Mouse (Mus musculus): ENCODE measurements at regions not wholly inside any gene's neighbourhood (a gene's known extent, or its start where the extent isn't known, plus 50 kb on each side); places are given as distances from the start of the nearest gene placed in this dataset.
A peak's percentile ranks its signal among the peaks of the same experiment; 100 is the strongest.

GRCm38 (mm10) chrX:105346420-105346819 is 153.2 kb upstream of the Cypt2 start:
- no peak for DNase-seq (ENCODE audit: low read depth, low spot score)

- DNase-seq (ENCODE audit: low read depth, low spot score), result no peak
These were observed 133.3 kb upstream of the Cypt2 start for GRCm38 (mm10) chrX:105366284-105366683.

GRCm38 (mm10) chrX:105367979-105368378 is 131.6 kb upstream of the Cypt2 start:
- DNase-seq (ENCODE audit: low read depth, low spot score), result no peak

GRCm38 (mm10) chrX:105390506-105390905 is 109.1 kb upstream of the Cypt2 start:
- no peak for DNase-seq (ENCODE audit: low read depth, low spot score)

- DNase-seq (ENCODE audit: low read depth, low spot score), result no peak
These were observed 108.5 kb upstream of the Cypt2 start for GRCm38 (mm10) chrX:105391029-105391428.

GRCm38 (mm10) chrX:105391680-105392462 is 107.7 kb upstream of the Cypt2 start:
- peak; percentile 64 for DNase-seq (ENCODE audit: low read depth, low spot score)

- no peak for DNase-seq (ENCODE audit: low read depth, low spot score)
These were observed 106.3 kb upstream of the Cypt2 start for GRCm38 (mm10) chrX:105393259-105393658.

- no peak for DNase-seq (ENCODE audit: low read depth, low spot score)
These were observed 86.2 kb upstream of the Cypt2 start for GRCm38 (mm10) chrX:105413351-105413750.

- no peak for DNase-seq (ENCODE audit: low read depth, low spot score)
These were observed 78.6 kb upstream of the Cypt2 start for GRCm38 (mm10) chrX:105420976-105421375.
